26 mouse cellular contexts compared by ENCODE assay signal in the genomic region with DNA sequence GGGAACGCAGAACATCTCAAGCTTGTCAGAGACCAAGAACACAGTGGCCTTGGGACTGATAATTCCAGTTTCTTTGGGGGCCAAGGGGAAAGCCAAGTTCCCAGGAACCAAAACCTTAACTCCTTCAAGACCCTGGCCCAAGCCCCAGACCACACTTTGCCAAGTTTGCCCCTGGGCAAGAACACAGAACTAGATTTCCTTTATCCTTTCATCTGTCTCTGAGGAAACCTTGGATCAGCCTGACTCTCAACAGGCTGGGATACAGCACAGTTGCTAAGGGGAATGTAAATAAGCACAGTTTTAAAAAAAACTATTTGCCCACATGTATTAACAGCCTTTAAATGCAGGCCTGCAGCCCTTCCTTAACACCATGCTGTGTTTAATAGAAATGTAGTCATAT. TPM values are rescaled to one million over a fixed set of nuclear protein-coding genes. Genes with fewer than 3 reads are reported as not detected.
DNase-seq lines count a peak whose midpoint lies in the region; ATAC-seq and TF ChIP-seq lines count a peak whose summit lies in the region.
"Had no signal": no experiment of that assay in that cellular context is flagged by ENCODE, and none has a peak within 500 bp of the region (broad histone marks: within the 10 kb centered on the region; RNA-seq: fewer than 3 reads in every experiment).

No protein-coding gene starts in this region.

- no peak for ATAC-seq in forebrain, embryonic 14.5 days
- no peak for ATAC-seq in forebrain, embryonic 11.5 days (replicated peaks; ENCODE audit: low FRiP score)
- ATAC-seq: inflammation-experienced regulatory T-cells, adult 6 months had no signal

- 80% methylated on average over 1 of the region's 1 CpGs for WGBS in forebrain, embryonic 14.5 days
- 89% methylated on average over 1 of the region's 1 CpGs for WGBS in forebrain, embryonic 11.5 days

- no peak overlapping the region for H3K27ac ChIP-seq in forebrain, embryonic 14.5 days (ENCODE audit: low read depth, low read length)
- no peak overlapping the region for H3K27ac ChIP-seq in forebrain, embryonic 11.5 days (ENCODE audit: low read depth, low read length)
- H3K27ac ChIP-seq in testis, adult 2 months (ENCODE audit: control insufficient read depth, insufficient read depth, low read depth, low read length) = peak overlapping the region; percentile 14
- H3K27ac ChIP-seq: embryonic facial prominence, embryonic 12.5 days; limb, embryonic 12.5 days; liver, embryonic 15.5 days; neural tube, embryonic 12.5 days; stomach, embryonic 15.5 days had no signal

- no peak overlapping the region for H3K4me3 ChIP-seq in forebrain, embryonic 14.5 days (ENCODE audit: low read depth, low read length)
- no peak overlapping the region for H3K4me3 ChIP-seq in forebrain, embryonic 11.5 days (ENCODE audit: low read depth, low read length)
- no peak overlapping the region for H3K4me3 ChIP-seq in testis, adult 2 months (ENCODE audit: control insufficient read depth, low read depth, low read length)
- H3K4me3 ChIP-seq: embryonic facial prominence, embryonic 12.5 days; limb, embryonic 12.5 days; liver, embryonic 15.5 days; neural tube, embryonic 12.5 days; stomach, embryonic 15.5 days had no signal

- H3K4me1 ChIP-seq in forebrain, embryonic 14.5 days (ENCODE audit: control insufficient read depth, insufficient read depth, low read length) = peaks cover 11% of the 10 kb centered on the region; the same call in 1 of the 2 replicates
- H3K4me1 ChIP-seq in forebrain, embryonic 11.5 days (replicated peaks; ENCODE audit: control insufficient read depth, insufficient read depth, low read length) = no peaks in the 10 kb centered on the region
- no peaks in the 10 kb centered on the region for H3K4me1 ChIP-seq in testis, adult 2 months (ENCODE audit: control insufficient read depth, insufficient read depth, low read length)
- H3K4me1 ChIP-seq: embryonic facial prominence, embryonic 12.5 days; liver, embryonic 15.5 days; neural tube, embryonic 12.5 days; stomach, embryonic 15.5 days had no signal

- H3K4me2 ChIP-seq in forebrain, embryonic 14.5 days (ENCODE audit: low read length) = no peak overlapping the region
- H3K4me2 ChIP-seq in forebrain, embryonic 11.5 days (ENCODE audit: low read depth, low read length, severe bottlenecking) = no peak overlapping the region
- H3K4me2 ChIP-seq: embryonic facial prominence, embryonic 12.5 days; heart, embryonic 11.5 days; limb, embryonic 12.5 days; liver, embryonic 15.5 days; neural tube, embryonic 12.5 days; stomach, embryonic 15.5 days had no signal

- H3K27me3 ChIP-seq in forebrain, embryonic 14.5 days (replicated peaks; ENCODE audit: control insufficient read depth, insufficient read depth, low read length) = no peaks in the 10 kb centered on the region
- H3K27me3 ChIP-seq in forebrain, embryonic 11.5 days (ENCODE audit: control insufficient read depth, insufficient read depth, low read length) = no peaks in the 10 kb centered on the region
- no peaks in the 10 kb centered on the region for H3K27me3 ChIP-seq in testis, adult 2 months (ENCODE audit: control insufficient read depth, insufficient read depth, low read length)
- H3K27me3 ChIP-seq: embryonic facial prominence, embryonic 12.5 days; limb, embryonic 12.5 days; liver, embryonic 15.5 days; neural tube, embryonic 12.5 days; stomach, embryonic 15.5 days had no signal

- DNase-seq in forebrain, embryonic 14.5 days (ENCODE audit: low spot score) = peak; percentile 37
- no peak for DNase-seq in forebrain, embryonic 11.5 days (ENCODE audit: low spot score)
- DNase-seq in layer of hippocampus, postnatal 14 days (ENCODE audit: low spot score in 2 of 2) = peak; percentile 10 to 45
- DNase-seq in layer of hippocampus, adult 8-10 months (ENCODE audit: low spot score in 2 of 2) = no peak
- peak; percentile 27 for DNase-seq in ovary, postnatal 36 days (ENCODE audit: low spot score)
- no peak for DNase-seq in ovary, postnatal 10 days (ENCODE audit: low spot score)
- no peak for DNase-seq in heart, adult 8-10 months (ENCODE audit: low spot score)
- DNase-seq: adrenal gland, adult 8-10 months; B cell, adult 2 months; cerebellum, adult 11-12 months; gastrocnemius, postnatal 14 days; heart, postnatal 4 days; kidney, adult 8-10 months; kidney, postnatal 36 days; lung, postnatal 10 days; retina, postnatal 1 day; thymus, postnatal 25 days had no signal

- H3K9me3 ChIP-seq in forebrain, embryonic 14.5 days (replicated peaks; ENCODE audit: control insufficient read depth, low read length) = no peaks in the 10 kb centered on the region
- no peaks in the 10 kb centered on the region for H3K9me3 ChIP-seq in forebrain, embryonic 11.5 days (ENCODE audit: control insufficient read depth, low read length)
- H3K9me3 ChIP-seq: embryonic facial prominence, embryonic 12.5 days; limb, embryonic 12.5 days; liver, embryonic 15.5 days; neural tube, embryonic 12.5 days; stomach, embryonic 15.5 days had no signal

- H3K9ac ChIP-seq in forebrain, embryonic 14.5 days (ENCODE audit: low read length) = no peak overlapping the region
- no peak overlapping the region for H3K9ac ChIP-seq in forebrain, embryonic 11.5 days (ENCODE audit: low read length)
- H3K9ac ChIP-seq: embryonic facial prominence, embryonic 12.5 days; limb, embryonic 12.5 days; liver, embryonic 15.5 days; neural tube, embryonic 12.5 days; stomach, embryonic 15.5 days had no signal

- no peak for TF ChIP-seq CTCF in testis, adult 2 months (IDR thresholded peaks at IDR 0.05; ENCODE audit: control insufficient read depth, insufficient read depth, insufficient replicate concordance, low read depth, low read length)

- H3K36me3 ChIP-seq in forebrain, embryonic 14.5 days (ENCODE audit: control insufficient read depth, insufficient read depth, low read length) = no peaks in the 10 kb centered on the region
- H3K36me3 ChIP-seq in forebrain, embryonic 11.5 days (ENCODE audit: control insufficient read depth, insufficient read depth, low read length) = no peaks in the 10 kb centered on the region
- no peaks in the 10 kb centered on the region for H3K36me3 ChIP-seq in testis, adult 2 months (ENCODE audit: control insufficient read depth, insufficient read depth, low read length)
- H3K36me3 ChIP-seq: embryonic facial prominence, embryonic 12.5 days; limb, embryonic 12.5 days; liver, embryonic 15.5 days; neural tube, embryonic 12.5 days; stomach, embryonic 15.5 days had no signal

- TF ChIP-seq POLR2A in testis, adult 2 months (IDR thresholded peaks at IDR 0.05; ENCODE audit: control insufficient read depth, low read depth, low read length) = no peak

RNA-seq across cellular contexts. Expression of a gene that starts 14.7 kb away (rescaled TPM):
- polyA plus RNA-seq in forebrain, embryonic 14.5 days (2014; fragmentation: Nextera tagmentation; extraction: Ambion mirVana) = 24.3 and 28.2 TPM in 2 replicates
- polyA plus RNA-seq in forebrain, embryonic 11.5 days (2014; fragmentation: Nextera tagmentation; extraction: Ambion mirVana) = 3.2 and 6.7 TPM in 2 replicates
- 1 to 10 TPM; 4.7 to 6.4 TPM for total RNA-seq in layer of hippocampus, postnatal 14 days (2021)
- total RNA-seq in layer of hippocampus, adult 8-10 months (2022) = 1 to 10 TPM; 5.2 to 7.4 (median 5.9) TPM
- polyA plus RNA-seq in testis, adult 2 months (2012; rRNA removed) = 0.30 and 0.44 TPM in 2 replicates
- total RNA-seq in heart, adult 8-10 months (2022) = under 1 TPM in 1 of 4 experiments, not detected in 3; 0.17 TPM
- total RNA-seq: gastrocnemius, postnatal 14 days; megakaryocyte, adult 5-6 weeks had no signal
- polyA plus RNA-seq: inflammation-experienced regulatory T-cells, adult 6 months had no signal

RNA-seq across cellular contexts. Expression of a gene that starts 15.2 kb away (rescaled TPM):
- polyA plus RNA-seq in forebrain, embryonic 14.5 days (2014; fragmentation: Nextera tagmentation; extraction: Ambion mirVana) = 79.6 and 82.6 TPM in 2 replicates
- polyA plus RNA-seq in forebrain, embryonic 11.5 days (2014; fragmentation: Nextera tagmentation; extraction: Ambion mirVana) = 61.8 and 71.7 TPM in 2 replicates
- total RNA-seq in layer of hippocampus, postnatal 14 days (2021) = 10 to 100 TPM; 14.3 to 17.9 TPM
- 10 to 100 TPM in 3 of 4 experiments, 1 to 10 TPM in 1; 9.2 to 16.8 (median 12.6) TPM for total RNA-seq in layer of hippocampus, adult 8-10 months (2022)
- 1.2 and 1.4 TPM in 2 replicates for polyA plus RNA-seq in testis, adult 2 months (2012; rRNA removed)
- 10 to 100 TPM in 3 of 4 experiments, 1 to 10 TPM in 1; 9.8 to 13.4 (median 11.0) TPM for total RNA-seq in heart, adult 8-10 months (2022)

Comparison
In these comparisons a context has a peak if more than half of its experiments do, and no peak if none do; other contexts are left out.
1. DNase-seq: peak in forebrain, embryonic 14.5 days (single experiment), layer of hippocampus, postnatal 14 days (2 of 2) and ovary, postnatal 36 days (single experiment); none in forebrain, embryonic 11.5 days (single experiment), layer of hippocampus, adult 8-10 months (0 of 2), ovary, postnatal 10 days (single experiment) and heart, adult 8-10 months (single experiment).
2. RNA of a gene that starts 14.7 kb away (total RNA-seq): 5.2 to 7.4 TPM in layer of hippocampus, adult 8-10 months and 4.7 to 6.4 TPM in layer of hippocampus, postnatal 14 days; 0.17 TPM in heart, adult 8-10 months; every median in the first group is over 4 times any median in the second.